Mouse (Mus musculus) embryonic fibroblast, embryonic 13.5 days (primary cell): ENCODE measurements around the gene Zfp668.

Source experiments
- CTCF ChIP-seq: IDR thresholded peaks from 2 replicates; pipeline ENCODE4 v1.5.1; 2011; ENCODE audit warnings: mild to moderate bottlenecking, control low read depth, low read length, moderate library complexity, borderline replicate concordance; ENCODE audit not compliant: insufficient read depth
- POLR2A ChIP-seq: IDR thresholded peaks from 2 replicates; pipeline ENCODE4 v1.6.1; 2011; ENCODE audit warnings: low read depth, mild to moderate bottlenecking, control low read depth, low read length, moderate library complexity

GRCm38 (mm10) chr7:127876467-127877348, at the start of gene Zfp668:
- TF ChIP-seq POLR2A, result peak; percentile 83
- no peak for TF ChIP-seq CTCF
